Mouse (Mus musculus): ENCODE measurements around the gene Gm20388. TPM values are rescaled to one million over a fixed set of nuclear protein-coding genes. Genes with fewer than 3 reads are reported as not detected.

Gm20388 gene
- polyA plus RNA-seq, 1 experiment from 2014 or later, result not detected

DNA sequence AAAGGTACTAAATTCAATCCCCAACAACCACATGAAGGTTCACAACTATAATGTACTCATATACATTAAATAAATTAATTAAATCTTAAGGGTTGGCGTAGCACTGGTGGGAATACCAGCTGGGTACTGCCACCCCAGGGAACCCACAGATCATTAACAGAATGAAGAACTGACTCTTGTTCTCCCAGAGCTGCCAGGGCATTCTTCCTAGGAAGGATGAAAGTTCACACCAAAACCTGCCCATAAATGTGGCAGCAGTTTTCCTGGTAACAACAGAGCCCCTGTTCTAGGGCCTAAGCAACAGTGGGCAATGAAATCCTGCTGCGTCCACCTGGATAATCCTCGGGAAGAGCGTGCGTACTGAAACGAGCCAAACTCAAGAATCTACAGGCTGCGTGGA lies 2531.7 kb downstream of the Gm20388 start:
- 20% methylated on average over 7 of the region's 7 CpGs for WGBS
- H3K27ac ChIP-seq (replicated peaks; ENCODE audit: low read depth, low read length), result no peak overlapping the region
- H3K36me3 ChIP-seq (ENCODE audit: control insufficient read depth, insufficient read depth, low read length), result peaks cover 4% of the 10 kb centered on the region
- H3K4me2 ChIP-seq (ENCODE audit: low read depth, severe bottlenecking), result peak overlapping the region; percentile 68
- H3K27me3 ChIP-seq (ENCODE audit: control insufficient read depth, insufficient read depth, low read length), result 0 out of 2 replicates have a peak, but pooled peaks cover 2% of the 10 kb centered on the region
- H3K9me3 ChIP-seq (ENCODE audit: control insufficient read depth, low read length), result no peaks in the 10 kb centered on the region
- DNase-seq (ENCODE audit: low spot score) (no peak), ATAC-seq (ENCODE audit: insufficient number of reproducible peaks, low FRiP score, low TSS enrichment, low read depth) (no peak)
- H3K9ac ChIP-seq (ENCODE audit: low read length), result peak overlapping the region; percentile 32
- peaks cover 5% of the 10 kb centered on the region; the same call in 1 of the 2 replicates for H3K4me1 ChIP-seq (ENCODE audit: control insufficient read depth, insufficient read depth, low read length)
- H3K4me3 ChIP-seq (ENCODE audit: low read depth, low read length), result peak overlapping the region; percentile 50

GRCm38 (mm10) chr8:122442781-122443180 lies 2532.1 kb downstream of the Gm20388 start:
- Histone ChIP-seq H3K9me3 (ENCODE audit: control insufficient read depth, low read length) (no peaks in the 10 kb centered on the region), H3K4me2 (ENCODE audit: low read depth, severe bottlenecking) (peak overlapping the region; percentile 68), H3K4me3 (ENCODE audit: low read depth, low read length) (peak overlapping the region; percentile 50), H3K36me3 (ENCODE audit: control insufficient read depth, insufficient read depth, low read length) (peaks cover 4% of the 10 kb centered on the region), H3K4me1 (ENCODE audit: control insufficient read depth, insufficient read depth, low read length) (peaks cover 5% of the 10 kb centered on the region; the same call in 1 of the 2 replicates), H3K27me3 (ENCODE audit: control insufficient read depth, insufficient read depth, low read length) (0 out of 2 replicates have a peak, but pooled peaks cover 2% of the 10 kb centered on the region), H3K27ac (replicated peaks; ENCODE audit: low read depth, low read length) (peak overlapping the region; percentile 23; the same call in 1 of the 2 replicates), H3K9ac (ENCODE audit: low read length) (peak overlapping the region; percentile 32)
- ATAC-seq (ENCODE audit: insufficient number of reproducible peaks, low FRiP score, low TSS enrichment, low read depth), result no peak
- 0% methylated on average over 12 of the region's 12 CpGs for WGBS
- DNase-seq (ENCODE audit: low spot score), result no peak

DNA sequence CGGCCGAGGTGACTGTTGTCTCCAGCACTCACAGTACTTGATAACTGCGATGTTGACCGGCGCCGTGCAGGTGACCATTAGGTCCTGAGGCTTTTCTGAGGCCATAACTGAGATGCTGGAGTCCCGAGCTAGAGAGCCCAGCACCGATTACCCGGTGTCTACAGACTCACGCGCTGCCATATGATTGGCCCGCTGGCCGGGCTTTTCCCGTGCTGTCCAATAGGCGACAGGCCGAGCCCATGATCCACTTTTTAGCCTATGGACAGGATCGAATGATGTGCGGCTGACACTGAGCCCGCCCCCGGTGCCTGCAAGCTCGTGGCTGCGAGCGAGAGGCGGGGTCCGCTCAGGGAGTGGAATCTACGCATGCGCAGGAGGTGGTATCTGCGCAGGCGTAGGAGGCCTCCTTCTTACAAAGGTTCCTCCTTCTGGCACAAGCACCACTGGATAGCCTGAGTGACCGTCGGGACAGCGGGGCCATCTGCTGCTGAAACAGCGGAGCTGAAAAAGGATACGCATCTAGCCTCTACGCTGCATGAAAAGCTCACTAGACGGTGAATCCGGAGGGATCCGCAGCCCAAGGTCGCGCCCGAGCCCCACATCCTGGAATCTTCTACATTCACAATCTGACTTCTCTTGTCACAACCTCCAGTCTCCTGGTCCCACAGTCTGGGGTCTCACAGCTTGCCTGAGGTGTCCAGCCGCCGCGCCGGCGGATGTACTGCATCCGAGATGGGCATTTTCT lies 2532.8 kb downstream of the Gm20388 start, which contains the start of gene Mvd:
TSS of gene Mvd (minus strand) at position 161 of the 745 bp plus-strand sequence.
- peak within 1 kb of the TSS; percentile 50 for H3K4me3 ChIP-seq (ENCODE audit: low read depth, low read length)
- peak; percentile 98 for ATAC-seq (ENCODE audit: insufficient number of reproducible peaks, low FRiP score, low TSS enrichment, low read depth)
- H3K27ac ChIP-seq (replicated peaks; ENCODE audit: low read depth, low read length), result peak within 1 kb of the TSS; percentile 82
- 0 out of 2 replicates have a peak, but pooled peaks cover 2% of the 10 kb centered on the region for H3K27me3 ChIP-seq (ENCODE audit: control insufficient read depth, insufficient read depth, low read length)
- H3K4me2 ChIP-seq (ENCODE audit: low read depth, severe bottlenecking), result peak within 1 kb of the TSS; percentile 68
- peaks cover 1% of the 10 kb centered on the region for H3K36me3 ChIP-seq (ENCODE audit: control insufficient read depth, insufficient read depth, low read length)
- peaks cover 3% of the 10 kb centered on the region; the same call in 1 of the 2 replicates for H3K4me1 ChIP-seq (ENCODE audit: control insufficient read depth, insufficient read depth, low read length)
- under 1% methylated on average over 47 of the region's 47 CpGs for WGBS
- peak within 1 kb of the TSS; percentile 83 for H3K9ac ChIP-seq (ENCODE audit: low read length)
- H3K9me3 ChIP-seq (ENCODE audit: control insufficient read depth, low read length), result no peaks in the 10 kb centered on the region
- peak; percentile 99 for DNase-seq (ENCODE audit: low spot score)

- Histone ChIP-seq H3K4me3 (ENCODE audit: low read depth, low read length) (peak overlapping the region; percentile 50), H3K9me3 (ENCODE audit: control insufficient read depth, low read length) (no peaks in the 10 kb centered on the region), H3K9ac (ENCODE audit: low read length) (peak overlapping the region; percentile 83), H3K27ac (replicated peaks; ENCODE audit: low read depth, low read length) (peak overlapping the region; percentile 82), H3K27me3 (ENCODE audit: control insufficient read depth, insufficient read depth, low read length) (0 out of 2 replicates have a peak, but pooled peaks cover 2% of the 10 kb centered on the region), H3K36me3 (ENCODE audit: control insufficient read depth, insufficient read depth, low read length) (no peaks in the 10 kb centered on the region), H3K4me1 (ENCODE audit: control insufficient read depth, insufficient read depth, low read length) (peaks cover 3% of the 10 kb centered on the region; the same call in 1 of the 2 replicates), H3K4me2 (ENCODE audit: low read depth, severe bottlenecking) (peak overlapping the region; percentile 68)
- DNase-seq (ENCODE audit: low spot score) (peak; percentile 62), ATAC-seq (ENCODE audit: insufficient number of reproducible peaks, low FRiP score, low TSS enrichment, low read depth) (no peak)
- 39% methylated on average over 19 of the region's 19 CpGs for WGBS
These were observed 2533.6 kb downstream of the Gm20388 start for GRCm38 (mm10) chr8:122444058-122444748.

DNA sequence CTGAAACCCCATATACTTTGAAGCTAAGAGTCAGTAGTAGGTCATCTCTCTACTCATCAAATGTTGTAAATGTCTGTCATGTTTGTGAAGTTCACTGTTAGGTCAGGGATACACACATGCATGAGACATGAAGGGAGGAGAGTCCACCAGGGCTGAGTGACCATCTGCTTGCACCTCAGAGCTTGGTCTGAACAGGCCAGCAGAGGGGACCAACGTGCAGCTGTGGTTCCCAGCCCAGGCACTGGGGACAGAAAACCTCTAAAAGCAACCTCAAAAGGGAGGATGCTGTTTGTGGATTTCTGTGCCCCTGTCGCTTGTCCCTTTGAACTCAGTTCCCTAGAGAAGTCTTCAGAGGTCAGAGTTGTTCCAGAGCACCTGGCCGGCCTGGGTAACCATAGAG lies 2534.6 kb downstream of the Gm20388 start:
- Histone ChIP-seq H3K9ac (ENCODE audit: low read length) (no peak overlapping the region), H3K4me3 (ENCODE audit: low read depth, low read length) (no peak overlapping the region), H3K4me1 (ENCODE audit: control insufficient read depth, insufficient read depth, low read length) (peaks cover 3% of the 10 kb centered on the region; the same call in 1 of the 2 replicates), H3K4me2 (ENCODE audit: low read depth, severe bottlenecking) (no peak overlapping the region), H3K36me3 (ENCODE audit: control insufficient read depth, insufficient read depth, low read length) (no peaks in the 10 kb centered on the region), H3K27me3 (ENCODE audit: control insufficient read depth, insufficient read depth, low read length) (0 out of 2 replicates have a peak, but pooled peaks cover 2% of the 10 kb centered on the region), H3K9me3 (ENCODE audit: control insufficient read depth, low read length) (no peaks in the 10 kb centered on the region), H3K27ac (replicated peaks; ENCODE audit: low read depth, low read length) (no peak overlapping the region)
- ATAC-seq (ENCODE audit: insufficient number of reproducible peaks, low FRiP score, low TSS enrichment, low read depth), result no peak
- no peak for DNase-seq (ENCODE audit: low spot score)
- WGBS, result 68% methylated on average over 3 of the region's 3 CpGs

DNA sequence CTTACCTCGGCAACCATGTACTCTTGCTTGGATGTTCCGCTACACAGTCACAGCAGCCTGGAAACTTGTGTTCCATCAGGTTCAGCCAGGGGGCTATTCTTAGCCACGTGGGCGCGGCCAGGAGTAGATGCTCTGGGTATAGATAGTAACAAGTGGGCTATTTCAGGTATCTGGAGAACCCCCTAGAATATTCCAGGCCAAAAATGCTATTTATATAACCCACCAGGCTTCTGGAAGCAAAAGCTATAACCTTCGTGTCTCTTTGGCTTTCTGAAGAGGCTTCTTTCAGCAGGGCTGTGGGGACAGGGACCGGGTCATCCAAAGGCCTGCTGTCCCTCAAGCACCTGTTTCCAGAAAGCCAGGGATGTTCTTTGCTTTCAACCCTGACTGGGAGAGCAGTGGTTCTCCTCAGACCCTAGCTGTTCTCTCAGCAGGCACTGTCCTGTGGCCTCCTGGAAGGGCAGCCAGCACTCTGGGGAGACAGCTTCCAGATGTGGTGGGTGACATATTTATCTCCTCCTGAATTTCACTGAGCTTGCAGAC lies 2540.6 kb downstream of the Gm20388 start:
- Histone ChIP-seq H3K27me3 (ENCODE audit: control insufficient read depth, insufficient read depth, low read length) (no peaks in the 10 kb centered on the region), H3K4me1 (ENCODE audit: control insufficient read depth, insufficient read depth, low read length) (no peaks in the 10 kb centered on the region), H3K9me3 (ENCODE audit: control insufficient read depth, low read length) (no peaks in the 10 kb centered on the region), H3K27ac (replicated peaks; ENCODE audit: low read depth, low read length) (no peak overlapping the region), H3K4me2 (ENCODE audit: low read depth, severe bottlenecking) (no peak overlapping the region), H3K4me3 (ENCODE audit: low read depth, low read length) (no peak overlapping the region), H3K36me3 (ENCODE audit: control insufficient read depth, insufficient read depth, low read length) (no peaks in the 10 kb centered on the region), H3K9ac (ENCODE audit: low read length) (no peak overlapping the region)
- 74% methylated on average over 7 of the region's 7 CpGs for WGBS
- no peak for DNase-seq (ENCODE audit: low spot score)
- no peak for ATAC-seq (ENCODE audit: insufficient number of reproducible peaks, low FRiP score, low TSS enrichment, low read depth)

- H3K4me3 ChIP-seq (ENCODE audit: low read depth, low read length), result no peak overlapping the region
- WGBS, result 81% methylated on average over 10 of the region's 10 CpGs
- no peaks in the 10 kb centered on the region for H3K36me3 ChIP-seq (ENCODE audit: control insufficient read depth, insufficient read depth, low read length)
- H3K27ac ChIP-seq (replicated peaks; ENCODE audit: low read depth, low read length), result no peak overlapping the region
- ATAC-seq (ENCODE audit: insufficient number of reproducible peaks, low FRiP score, low TSS enrichment, low read depth), result no peak
- no peak for DNase-seq (ENCODE audit: low spot score)
- H3K9ac ChIP-seq (ENCODE audit: low read length), result no peak overlapping the region
- H3K4me2 ChIP-seq (ENCODE audit: low read depth, severe bottlenecking), result no peak overlapping the region
- no peaks in the 10 kb centered on the region for H3K9me3 ChIP-seq (ENCODE audit: control insufficient read depth, low read length)
- H3K4me1 ChIP-seq (ENCODE audit: control insufficient read depth, insufficient read depth, low read length), result no peaks in the 10 kb centered on the region
- H3K27me3 ChIP-seq (ENCODE audit: control insufficient read depth, insufficient read depth, low read length), result no peaks in the 10 kb centered on the region
These were observed 2541.5 kb downstream of the Gm20388 start for GRCm38 (mm10) chr8:122452154-122452553.

DNA sequence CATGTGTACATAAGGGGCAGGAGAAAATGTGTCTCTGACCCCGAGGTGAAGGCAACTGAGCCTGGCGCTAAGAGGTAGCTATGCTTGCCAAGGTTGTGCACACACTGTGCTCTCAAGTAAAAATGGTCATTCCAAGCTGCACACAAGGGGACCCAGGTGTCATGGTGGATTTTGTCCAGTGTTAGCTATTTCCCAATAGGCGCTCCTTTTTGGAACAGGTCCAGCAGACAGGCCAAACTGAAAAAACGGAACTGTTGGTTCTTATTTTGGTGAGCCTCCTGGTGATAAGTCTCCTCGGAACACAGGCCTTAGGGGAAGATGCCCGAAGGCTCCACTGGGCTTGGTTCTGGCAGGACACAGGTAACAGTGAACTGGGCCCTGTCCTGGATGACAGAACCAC lies 2543.8 kb downstream of the Gm20388 start:
- H3K4me3 ChIP-seq (ENCODE audit: low read depth, low read length), result no peak overlapping the region
- no peak overlapping the region for H3K4me2 ChIP-seq (ENCODE audit: low read depth, severe bottlenecking)
- H3K4me1 ChIP-seq (ENCODE audit: control insufficient read depth, insufficient read depth, low read length), result no peaks in the 10 kb centered on the region
- H3K9me3 ChIP-seq (ENCODE audit: control insufficient read depth, low read length), result no peaks in the 10 kb centered on the region
- H3K27me3 ChIP-seq (ENCODE audit: control insufficient read depth, insufficient read depth, low read length), result peaks cover 2% of the 10 kb centered on the region
- DNase-seq (ENCODE audit: low spot score) (no peak), ATAC-seq (ENCODE audit: insufficient number of reproducible peaks, low FRiP score, low TSS enrichment, low read depth) (no peak)
- no peak overlapping the region for H3K9ac ChIP-seq (ENCODE audit: low read length)
- no peaks in the 10 kb centered on the region for H3K36me3 ChIP-seq (ENCODE audit: control insufficient read depth, insufficient read depth, low read length)
- 89% methylated on average over 6 of the region's 6 CpGs for WGBS
- no peak overlapping the region for H3K27ac ChIP-seq (replicated peaks; ENCODE audit: low read depth, low read length)
